Comparison of ENCODE assay signal across 16 mouse cellular contexts in genomic region chr8:70426300-70426907, GRCm38 (mm10). TPM values are rescaled to one million over a fixed set of nuclear protein-coding genes. Genes with fewer than 3 reads are reported as not detected.
A peak's percentile ranks its signal among the peaks of the same experiment; 100 is the strongest.
DNase-seq lines count a peak whose midpoint lies in the region; ATAC-seq and TF ChIP-seq lines count a peak whose summit lies in the region.
"Had no signal": no experiment of that assay in that cellular context is flagged by ENCODE, and none has a peak within 500 bp of the region (broad histone marks: within the 10 kb centered on the region; RNA-seq: fewer than 3 reads in every experiment).

No protein-coding gene starts in this region.

- intact Hi-C loops in gastrocnemius, postnatal 36 days (cut with DNase I) = no loop called here

- no peaks in the 10 kb centered on the region for H3K36me3 ChIP-seq in lung, embryonic 16.5 days (ENCODE audit: control insufficient read depth, insufficient read depth, low read length)
- no peaks in the 10 kb centered on the region for H3K36me3 ChIP-seq in liver, embryonic 16.5 days (ENCODE audit: control insufficient read depth, insufficient read depth)

- no peak for DNase-seq in lung, postnatal 25 days (ENCODE audit: low spot score)
- DNase-seq in A20 (ENCODE audit: low read depth, low spot score) = peak; percentile 53
- no peak for DNase-seq in cerebellum, adult 18-20 months
- no peak for DNase-seq in gastrocnemius, postnatal 36 days
- DNase-seq in right cerebral cortex, postnatal 14 days = no peak
- DNase-seq: adrenal gland, adult 2 months; cerebellum, adult 9-11 months; heart, adult 11 months; heart, postnatal 10 days had no signal

- H3K4me1 ChIP-seq in lung, embryonic 16.5 days (replicated peaks; ENCODE audit: control insufficient read depth, insufficient read depth, low read length) = peaks cover 2% of the 10 kb centered on the region; the same call in 1 of the 2 replicates
- H3K4me1 ChIP-seq in bone marrow, adult 2 months (ENCODE audit: control insufficient read depth, insufficient read depth, low read length) = no peaks in the 10 kb centered on the region; the same call in 1 of the 2 replicates
- H3K4me1 ChIP-seq in liver, embryonic 16.5 days (ENCODE audit: control insufficient read depth, low read depth, low read length) = peaks cover 18% of the 10 kb centered on the region
- H3K4me1 ChIP-seq: midbrain, embryonic 12.5 days had no signal

- no peak for TF ChIP-seq CTCF in bone marrow, adult 2 months (IDR thresholded peaks at IDR 0.05; ENCODE audit: control insufficient read depth, insufficient read depth, low read length)

- no peaks in the 10 kb centered on the region for H3K9me3 ChIP-seq in lung, embryonic 16.5 days (ENCODE audit: control insufficient read depth, low read length)
- no peaks in the 10 kb centered on the region for H3K9me3 ChIP-seq in liver, embryonic 16.5 days (replicated peaks; ENCODE audit: control insufficient read depth, low read length)
- H3K9me3 ChIP-seq: midbrain, embryonic 12.5 days had no signal

- no peak overlapping the region for H3K27ac ChIP-seq in lung, embryonic 16.5 days (ENCODE audit: low read length)
- peak overlapping the region; percentile 57 for H3K27ac ChIP-seq in bone marrow, adult 2 months (ENCODE audit: control insufficient read depth, insufficient read depth, low read depth, low read length, poor library complexity)
- peak overlapping the region; percentile 37; the same call in 1 of the 2 replicates for H3K27ac ChIP-seq in liver, embryonic 16.5 days (ENCODE audit: low read length)
- H3K27ac ChIP-seq: hindbrain, postnatal 0 days; liver, embryonic 14.5 days; midbrain, embryonic 12.5 days had no signal

- H3K4me3 ChIP-seq in lung, embryonic 16.5 days (ENCODE audit: low read length) = no peak overlapping the region
- H3K4me3 ChIP-seq in bone marrow, adult 2 months (replicated peaks; ENCODE audit: control insufficient read depth, low read depth, low read length) = no peak overlapping the region
- no peak overlapping the region for H3K4me3 ChIP-seq in liver, embryonic 16.5 days (ENCODE audit: low read depth, low read length)
- H3K4me3 ChIP-seq: midbrain, embryonic 12.5 days; myocyte had no signal

- 80% methylated on average over 2 of the region's 2 CpGs for WGBS in lung, embryonic 16.5 days
- WGBS in bone marrow, adult 2 months = 15% methylated on average over 2 of the region's 2 CpGs
- 49% methylated on average over 2 of the region's 2 CpGs for WGBS in liver, embryonic 16.5 days (ENCODE audit: insufficient replicate concordance)

- no peaks in the 10 kb centered on the region for H3K27me3 ChIP-seq in lung, embryonic 16.5 days (ENCODE audit: control insufficient read depth, insufficient read depth, low read depth, low read length)
- H3K27me3 ChIP-seq in liver, embryonic 16.5 days (ENCODE audit: control insufficient read depth, insufficient read depth, low read depth, low read length) = no peaks in the 10 kb centered on the region
- H3K27me3 ChIP-seq: midbrain, embryonic 12.5 days had no signal

- TF ChIP-seq POLR2A in bone marrow, adult 2 months (IDR thresholded peaks at IDR 0.05; ENCODE audit: borderline replicate concordance, control insufficient read depth, low read depth, low read length) = no peak

- no peak overlapping the region for H3K4me2 ChIP-seq in lung, embryonic 16.5 days (ENCODE audit: low read depth, low read length)
- no peak overlapping the region for H3K4me2 ChIP-seq in liver, embryonic 16.5 days (ENCODE audit: low read depth, low read length)
- H3K4me2 ChIP-seq: midbrain, embryonic 12.5 days had no signal

- H3K9ac ChIP-seq in lung, embryonic 16.5 days (ENCODE audit: low read length) = no peak overlapping the region
- no peak overlapping the region for H3K9ac ChIP-seq in liver, embryonic 16.5 days (ENCODE audit: low read depth, low read length)
- H3K9ac ChIP-seq: liver, embryonic 14.5 days; midbrain, embryonic 12.5 days had no signal

- ATAC-seq in lung, embryonic 16.5 days (ENCODE audit: low read depth) = 0 out of 2 replicates have a peak, but pooled peaks have one; percentile 12
- ATAC-seq in liver, embryonic 16.5 days (ENCODE audit: low read depth) = no peak
- ATAC-seq: hindbrain, postnatal 0 days had no signal

RNA-seq across cellular contexts. Expression of gene Crtc1, which starts 13.0 kb away (rescaled TPM):
- polyA plus RNA-seq in lung, embryonic 16.5 days (2015; fragmentation: Nextera tagmentation; extraction: Ambion mirVana) = 13.9 and 15.4 TPM in 2 replicates
- 5.0 and 6.1 TPM in 2 replicates for polyA plus RNA-seq in bone marrow, adult 2 months (2011; ENCODE audit: insufficient read depth, insufficient read length, low replicate concordance, missing spikeins)
- polyA plus RNA-seq in liver, embryonic 16.5 days (2015; fragmentation: Nextera tagmentation; extraction: Ambion mirVana) = 3.4 and 3.9 TPM in 2 replicates
- total RNA-seq in gastrocnemius, postnatal 36 days (2021) = 1 to 10 TPM; 5.3 to 7.5 TPM

RNA-seq across cellular contexts. Expression of gene Klhl26, which starts 50.4 kb away (rescaled TPM):
- 28.8 and 29.4 TPM in 2 replicates for polyA plus RNA-seq in lung, embryonic 16.5 days (2015; fragmentation: Nextera tagmentation; extraction: Ambion mirVana)
- 7.1 and 11.0 TPM in 2 replicates for polyA plus RNA-seq in bone marrow, adult 2 months (2011; ENCODE audit: insufficient read depth, insufficient read length, low replicate concordance, missing spikeins)
- polyA plus RNA-seq in liver, embryonic 16.5 days (2015; fragmentation: Nextera tagmentation; extraction: Ambion mirVana) = 5.6 and 7.1 TPM in 2 replicates
- total RNA-seq in gastrocnemius, postnatal 36 days (2021) = 1 to 10 TPM; 6.8 to 7.5 TPM

RNA-seq across cellular contexts. Expression of gene Comp, which starts 53.0 kb away (rescaled TPM):
- 0.68 and 0.75 TPM in 2 replicates for polyA plus RNA-seq in lung, embryonic 16.5 days (2015; fragmentation: Nextera tagmentation; extraction: Ambion mirVana)
- 19.6 TPM in 1 of 2 replicates, not detected in the other for polyA plus RNA-seq in bone marrow, adult 2 months (2011; ENCODE audit: insufficient read depth, insufficient read length, low replicate concordance, missing spikeins)
- polyA plus RNA-seq in liver, embryonic 16.5 days (2015; fragmentation: Nextera tagmentation; extraction: Ambion mirVana) = 1.3 and 1.6 TPM in 2 replicates
- 1 to 10 TPM; 8.9 to 9.9 TPM for total RNA-seq in gastrocnemius, postnatal 36 days (2021)
